Mouse (Mus musculus) kidney, embryonic 16.5 days (tissue): ENCODE measurements around the gene 1700061G19Rik. TPM values are rescaled to one million over a fixed set of nuclear protein-coding genes. Genes with fewer than 3 reads are reported as not detected.

Experiments used
- ATAC-seq: fragments of 200-750 bp; cut with Nextera tagmentation; 2 replicates; pipeline ENCODE4 v1.8.0; 2017; ENCODE audit warnings: moderate TSS enrichment; ENCODE audit not compliant: low FRiP score, low TSS enrichment
- H3K27ac ChIP-seq: fragments of 300-500 bp; sonication (generic); 2 replicates; pipeline ENCODE4 v1.5.1; 2014; ENCODE audit warnings: low read length
- H3K27me3 ChIP-seq: fragments of 300-500 bp; sonication (generic); 2 replicates; pipeline ENCODE4 v1.6.1; 2014; ENCODE audit warnings: low read length, control low read depth, mixed read lengths; ENCODE audit not compliant: insufficient read depth
- H3K36me3 ChIP-seq: fragments of 300-500 bp; sonication (generic); 2 replicates; pipeline ENCODE4 v1.6.1; 2014; ENCODE audit warnings: low read length, control low read depth, mixed read lengths; ENCODE audit not compliant: insufficient read depth
- H3K4me1 ChIP-seq: fragments of 300-500 bp; sonication (generic); 2 replicates; pipeline ENCODE4 v1.6.1; 2014; ENCODE audit warnings: low read length, control low read depth, mixed read lengths; ENCODE audit not compliant: insufficient read depth
- H3K4me2 ChIP-seq: fragments of 300-500 bp; sonication (generic); replicated peaks from 2 replicates; pipeline ENCODE4 v1.6.1; 2014; ENCODE audit warnings: low read depth, low read length
- H3K4me3 ChIP-seq: fragments of 300-500 bp; sonication (generic); 2 replicates; pipeline ENCODE4 v1.5.1; 2014; ENCODE audit warnings: mild to moderate bottlenecking, low read length
- H3K9ac ChIP-seq: fragments of 300-500 bp; sonication (generic); replicated peaks from 2 replicates; pipeline ENCODE4 v1.6.1; 2014; ENCODE audit warnings: low read length
- H3K9me3 ChIP-seq: fragments of 300-500 bp; sonication (generic); 2 replicates; pipeline ENCODE4 v1.6.1; 2016; ENCODE audit warnings: low read length, control low read depth
- WGBS: fragments of 180-500 bp; shearing (Covaris S2); extraction: QIAGEN DNeasy Blood & Tissue Kit; methylation state at CpG from one replicate; pipeline ENCODE4 v1.1.7; 2014; 5-methylcytosine and 5-hydroxymethylcytosine counted together
- polyA plus RNA-seq: library from polyadenylated mRNA; unstranded; fragments of >200 nt; fragmentation: Nextera tagmentation; extraction: Ambion mirVana; gene quantifications from 2 replicates; pipeline ENCODE4 v1.2.1, GENCODE M21; 2015

1700061G19Rik gene
- polyA plus RNA-seq, 1 experiment from 2014 or later, result 0.24 TPM

DNA sequence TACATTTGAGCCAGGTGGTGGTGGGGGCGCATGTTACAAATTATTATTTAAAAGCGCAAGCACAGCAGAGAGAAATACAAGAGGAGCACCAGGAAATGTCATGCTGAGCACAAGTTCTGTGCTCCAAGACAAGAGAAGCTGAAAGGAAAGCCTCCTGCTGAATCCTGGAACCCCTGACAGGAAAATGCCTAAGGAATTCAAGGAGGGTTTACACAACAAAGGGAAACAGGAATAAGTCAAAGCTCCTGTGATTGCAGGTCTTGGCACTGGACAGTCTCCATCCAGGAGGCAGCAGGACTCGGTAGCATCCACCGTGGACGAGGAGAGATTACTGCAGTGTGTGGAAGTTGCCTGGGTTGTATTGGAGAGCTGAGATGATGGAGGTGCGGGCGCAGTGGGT lies 9.2 kb upstream of the 1700061G19Rik start:
- peaks cover 6% of the 10 kb centered on the region; the same call in 1 of the 2 replicates for H3K9me3 ChIP-seq
- H3K4me2 ChIP-seq, result no peak overlapping the region
- no peak for ATAC-seq
- no peak overlapping the region for H3K9ac ChIP-seq
- no peak overlapping the region for H3K27ac ChIP-seq
- H3K36me3 ChIP-seq, result no peaks in the 10 kb centered on the region
- no peak overlapping the region for H3K4me3 ChIP-seq
- H3K27me3 ChIP-seq, result no peaks in the 10 kb centered on the region
- no peaks in the 10 kb centered on the region for H3K4me1 ChIP-seq
- 83% methylated on average over 7 of the region's 7 CpGs for WGBS

DNA sequence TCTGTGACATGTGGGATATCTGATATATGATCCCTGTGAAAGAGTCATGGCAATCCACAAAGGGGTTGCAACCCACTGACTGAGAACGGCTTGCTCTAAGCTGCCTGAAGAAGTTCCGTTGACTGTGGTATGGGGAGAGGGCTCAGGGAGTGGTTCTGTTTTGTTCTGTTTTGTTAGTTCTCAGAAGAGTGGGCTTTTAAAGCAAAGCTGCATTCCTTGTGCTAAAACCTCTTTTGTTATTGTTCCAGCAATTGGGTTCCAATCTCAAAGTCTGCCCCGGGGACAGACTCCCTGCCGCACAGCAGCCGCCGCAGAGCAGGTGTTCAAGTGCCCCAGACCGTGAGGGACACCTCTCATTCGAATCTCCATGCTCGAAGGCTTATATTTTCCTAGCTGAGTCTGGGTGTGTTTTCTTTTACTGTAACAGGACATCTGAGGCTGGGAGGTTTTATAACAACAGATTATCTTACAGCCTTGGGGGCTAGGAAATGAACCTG lies 5.7 kb upstream of the 1700061G19Rik start:
- H3K27me3 ChIP-seq, result no peaks in the 10 kb centered on the region
- no peak overlapping the region for H3K9ac ChIP-seq
- H3K4me1 ChIP-seq, result no peaks in the 10 kb centered on the region
- no peak overlapping the region for H3K4me3 ChIP-seq
- no peak overlapping the region for H3K4me2 ChIP-seq
- 55% methylated on average over 9 of the region's 9 CpGs for WGBS
- no peaks in the 10 kb centered on the region for H3K36me3 ChIP-seq
- ATAC-seq, result no peak
- H3K9me3 ChIP-seq, result peaks cover 6% of the 10 kb centered on the region; the same call in 1 of the 2 replicates
- H3K27ac ChIP-seq, result no peak overlapping the region

DNA sequence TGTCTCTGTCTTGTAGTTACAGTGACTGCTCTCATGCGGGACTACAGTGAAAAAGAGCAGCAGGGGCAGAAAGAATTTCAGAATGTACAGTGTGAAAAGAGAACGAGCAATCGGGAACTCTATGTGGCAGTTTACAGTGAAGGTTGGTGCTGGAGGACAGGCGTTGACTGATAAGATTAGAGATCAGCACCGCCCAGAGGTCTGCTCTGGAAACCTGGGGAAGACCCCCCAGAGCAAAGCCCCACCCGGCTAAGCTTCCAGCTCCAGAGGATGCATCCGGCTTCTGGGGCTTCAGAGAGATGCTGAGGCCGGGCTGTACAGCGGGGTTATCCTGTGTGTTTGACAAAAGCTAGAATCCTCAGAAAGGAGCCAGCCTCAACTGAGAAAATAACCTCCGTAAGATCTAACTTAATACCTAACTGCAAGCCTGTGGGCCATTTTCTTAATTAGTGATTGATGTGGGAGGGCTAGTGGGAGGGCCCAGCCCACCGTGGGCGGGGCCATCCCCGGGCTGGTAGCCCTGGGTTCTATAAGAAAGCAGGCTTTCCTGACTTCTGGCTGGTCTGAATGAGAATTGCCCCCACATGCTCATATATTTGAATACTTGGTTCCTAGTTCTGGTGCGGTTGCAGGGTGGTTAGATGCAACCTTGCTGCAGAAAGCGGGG lies 4.9 kb upstream of the 1700061G19Rik start:
- no peak for ATAC-seq
- H3K4me1 ChIP-seq, result no peaks in the 10 kb centered on the region
- H3K36me3 ChIP-seq, result no peaks in the 10 kb centered on the region
- H3K9ac ChIP-seq, result no peak overlapping the region
- H3K4me2 ChIP-seq, result no peak overlapping the region
- no peak overlapping the region for H3K27ac ChIP-seq
- H3K9me3 ChIP-seq, result peaks cover 6% of the 10 kb centered on the region; the same call in 1 of the 2 replicates
- no peak overlapping the region for H3K4me3 ChIP-seq
- 73% methylated on average over 15 of the region's 15 CpGs for WGBS
- no peaks in the 10 kb centered on the region for H3K27me3 ChIP-seq

DNA sequence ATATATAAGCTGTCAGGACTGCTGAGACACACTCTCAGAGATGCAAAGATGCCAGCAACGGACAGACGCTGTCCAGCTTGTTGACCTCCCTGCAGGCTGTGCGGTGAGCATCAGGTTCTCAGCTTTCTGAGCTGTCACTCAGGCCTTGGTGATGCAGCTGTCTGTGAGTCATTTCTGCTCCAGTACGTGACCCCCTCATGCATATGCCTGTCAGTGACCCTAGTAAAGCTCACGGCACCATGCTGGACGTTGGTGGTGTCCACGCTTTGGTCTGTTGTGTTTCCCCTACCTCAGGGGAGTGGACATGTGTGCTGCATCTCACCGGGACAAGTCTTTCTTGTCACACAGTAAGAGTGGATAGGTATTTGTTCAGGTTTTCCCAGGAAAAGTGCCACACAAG lies 3.5 kb upstream of the 1700061G19Rik start:
- Histone ChIP-seq H3K36me3 (no peaks in the 10 kb centered on the region), H3K4me3 (no peak overlapping the region), H3K9me3 (peaks cover 6% of the 10 kb centered on the region; the same call in 1 of the 2 replicates), H3K9ac (no peak overlapping the region), H3K4me2 (no peak overlapping the region), H3K4me1 (no peaks in the 10 kb centered on the region), H3K27me3 (no peaks in the 10 kb centered on the region), H3K27ac (no peak overlapping the region)
- no peak for ATAC-seq
- WGBS, result 48% methylated on average over 8 of the region's 8 CpGs

DNA sequence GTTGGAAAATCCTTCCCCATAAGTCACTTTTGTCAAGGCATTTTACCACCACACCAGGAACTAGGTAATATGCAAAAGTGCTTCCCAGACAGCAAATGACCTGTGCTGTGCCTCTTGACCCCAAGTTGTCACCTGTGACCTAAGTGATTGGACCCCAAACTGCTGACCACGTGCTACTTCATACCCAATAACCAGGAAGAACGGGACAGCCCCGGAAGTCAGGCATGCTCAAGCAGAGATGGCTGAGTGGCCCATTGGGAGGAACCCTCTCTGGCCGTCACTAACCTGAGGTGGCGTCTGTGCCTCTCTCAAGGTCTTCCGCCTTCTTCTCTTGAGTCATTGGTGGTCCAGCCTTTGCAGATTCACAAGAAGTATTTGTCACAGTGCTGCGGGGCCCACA lies 2.8 kb upstream of the 1700061G19Rik start:
- Histone ChIP-seq H3K27me3 (no peaks in the 10 kb centered on the region), H3K4me2 (no peak overlapping the region), H3K27ac (no peak overlapping the region), H3K9ac (no peak overlapping the region), H3K4me3 (no peak overlapping the region), H3K36me3 (no peaks in the 10 kb centered on the region), H3K9me3 (no peaks in the 10 kb centered on the region), H3K4me1 (no peaks in the 10 kb centered on the region)
- 77% methylated on average over 7 of the region's 7 CpGs for WGBS
- no peak for ATAC-seq

DNA sequence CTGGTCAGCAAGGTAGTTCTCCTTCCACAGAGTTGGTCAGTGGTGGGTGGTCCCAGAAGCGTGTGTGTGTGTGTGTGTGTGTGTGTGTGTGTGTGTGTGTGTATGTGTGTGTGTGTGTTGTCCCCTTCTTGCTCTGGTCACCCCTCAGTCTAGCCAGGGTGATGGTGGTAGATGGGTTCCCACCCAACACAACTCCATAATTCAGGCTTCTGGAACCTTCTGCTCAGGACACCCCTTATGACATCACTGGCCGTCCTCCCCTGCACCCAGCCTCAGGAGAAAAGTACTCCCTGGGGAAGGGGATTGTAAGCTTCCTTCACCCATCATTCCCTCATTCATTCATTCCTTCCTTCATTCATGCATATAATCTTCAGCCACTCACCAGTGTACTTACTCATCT lies 1.0 kb upstream of the 1700061G19Rik start, which contains the start of gene Acsbg2:
TSS of gene Acsbg2 (minus strand) at position 211 of the 400 bp plus-strand sequence.
- Histone ChIP-seq H3K9me3 (no peaks in the 10 kb centered on the region), H3K9ac (no peak within 1 kb of the TSS), H3K4me3 (no peak within 1 kb of the TSS), H3K4me2 (no peak within 1 kb of the TSS), H3K4me1 (no peaks in the 10 kb centered on the region), H3K36me3 (no peaks in the 10 kb centered on the region), H3K27me3 (no peaks in the 10 kb centered on the region), H3K27ac (no peak within 1 kb of the TSS)
- WGBS, result 92% methylated on average over 2 of the region's 2 CpGs
- no peak for ATAC-seq

DNA sequence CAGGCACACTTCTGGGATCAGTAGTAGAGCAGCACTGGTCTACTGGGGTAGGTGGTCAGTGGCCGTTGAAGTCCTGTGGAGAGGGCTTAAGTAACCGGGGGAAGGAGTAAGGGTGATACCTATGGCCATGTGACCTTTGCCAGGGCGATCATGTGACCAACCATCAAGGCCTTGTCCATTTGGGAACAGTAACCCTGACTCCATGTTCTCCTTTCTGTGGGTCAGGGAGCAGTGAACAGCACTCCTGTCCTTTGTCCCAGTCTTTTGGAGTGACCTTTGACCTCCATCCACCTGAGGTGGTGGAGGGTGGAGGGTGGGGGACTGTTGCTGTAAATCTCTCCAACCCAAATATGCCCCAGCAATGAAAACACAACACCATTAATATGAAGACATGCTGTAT lies 1.2 kb downstream of the 1700061G19Rik start:
- H3K4me1 ChIP-seq, result no peaks in the 10 kb centered on the region
- no peak overlapping the region for H3K4me2 ChIP-seq
- H3K4me3 ChIP-seq, result no peak overlapping the region
- no peak overlapping the region for H3K9ac ChIP-seq
- H3K9me3 ChIP-seq, result no peaks in the 10 kb centered on the region
- H3K27me3 ChIP-seq, result no peaks in the 10 kb centered on the region
- no peak for ATAC-seq
- no peak overlapping the region for H3K27ac ChIP-seq
- 88% methylated on average over 3 of the region's 3 CpGs for WGBS
- H3K36me3 ChIP-seq, result no peaks in the 10 kb centered on the region

DNA sequence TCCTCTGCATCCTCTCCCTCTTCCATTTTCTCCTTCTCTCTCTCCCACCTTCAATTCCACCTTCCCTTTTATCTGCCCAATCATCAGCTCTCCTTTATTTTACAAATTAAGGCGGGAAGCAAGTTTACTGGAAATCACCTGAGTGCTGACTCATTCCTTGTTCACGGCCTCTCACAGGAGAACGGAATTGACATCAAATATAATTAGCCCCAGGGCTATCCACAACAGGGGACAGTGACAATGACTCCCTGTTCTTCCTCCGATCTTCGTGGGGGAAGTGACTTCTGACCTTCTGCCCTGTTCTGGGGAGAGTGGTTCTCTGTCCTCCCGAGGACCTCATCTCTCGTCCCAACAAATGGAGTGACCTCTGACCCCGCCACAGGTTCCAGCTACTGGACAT lies 1.7 kb downstream of the 1700061G19Rik start:
- no peak for ATAC-seq
- H3K4me1 ChIP-seq, result no peaks in the 10 kb centered on the region
- H3K36me3 ChIP-seq, result no peaks in the 10 kb centered on the region
- H3K9me3 ChIP-seq, result no peaks in the 10 kb centered on the region
- no peak overlapping the region for H3K27ac ChIP-seq
- H3K4me2 ChIP-seq, result no peak overlapping the region
- no peaks in the 10 kb centered on the region for H3K27me3 ChIP-seq
- WGBS, result 55% methylated on average over 8 of the region's 8 CpGs
- H3K9ac ChIP-seq, result no peak overlapping the region
- no peak overlapping the region for H3K4me3 ChIP-seq

DNA sequence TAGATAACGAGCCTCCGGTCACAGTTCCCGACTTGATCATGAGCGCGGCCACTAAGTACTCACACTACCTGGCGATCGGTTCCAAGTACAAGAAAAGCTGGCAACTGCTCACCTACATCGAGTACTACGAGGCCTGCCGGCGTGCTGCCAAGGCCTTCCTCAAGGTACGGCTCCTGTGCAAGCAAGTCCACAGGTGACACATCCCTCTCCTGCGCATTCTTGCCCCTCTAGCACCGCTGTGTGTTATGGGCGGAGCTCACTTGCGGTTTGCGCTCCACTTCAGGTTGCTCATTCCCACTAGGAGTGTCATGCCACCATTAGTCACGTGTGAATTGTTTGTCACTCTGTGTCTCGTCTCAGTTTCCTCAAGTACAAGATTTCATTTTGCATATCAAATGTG lies 2.1 kb downstream of the 1700061G19Rik start:
- Histone ChIP-seq H3K4me3 (no peak overlapping the region), H3K4me2 (no peak overlapping the region), H3K27ac (no peak overlapping the region), H3K27me3 (no peaks in the 10 kb centered on the region), H3K4me1 (no peaks in the 10 kb centered on the region), H3K9ac (no peak overlapping the region), H3K36me3 (no peaks in the 10 kb centered on the region), H3K9me3 (no peaks in the 10 kb centered on the region)
- 89% methylated on average over 19 of the region's 19 CpGs for WGBS
- no peak for ATAC-seq

DNA sequence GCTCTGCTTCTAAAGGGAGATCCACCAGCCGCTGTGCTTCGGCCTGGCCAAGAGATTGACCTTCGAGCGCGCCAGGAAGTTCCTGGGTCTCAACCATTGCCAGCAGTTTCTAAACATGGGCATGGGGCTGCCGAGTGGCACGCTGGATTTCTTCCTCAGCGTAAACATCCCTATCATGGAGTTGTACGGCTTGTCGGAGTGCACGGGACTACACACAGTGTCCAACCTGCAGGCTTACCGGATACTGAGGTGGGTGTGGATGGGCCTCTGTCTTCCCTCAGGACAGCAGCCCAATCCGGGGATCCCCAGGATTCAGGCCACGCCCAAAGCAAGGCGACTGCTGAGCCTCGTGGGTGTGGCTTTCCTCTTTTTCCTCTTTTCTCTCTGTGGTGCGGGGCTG lies 8.3 kb downstream of the 1700061G19Rik start:
- ATAC-seq, result no peak
- 48% methylated on average over 17 of the region's 17 CpGs for WGBS
- Histone ChIP-seq H3K27ac (no peak overlapping the region), H3K9me3 (0 out of 2 replicates have a peak, but pooled peaks cover 6% of the 10 kb centered on the region), H3K27me3 (no peaks in the 10 kb centered on the region), H3K36me3 (peaks cover 3% of the 10 kb centered on the region; the same call in 1 of the 2 replicates), H3K4me2 (peak overlapping the region; percentile 27), H3K9ac (no peak overlapping the region), H3K4me3 (peak overlapping the region; percentile 21; the same call in 1 of the 2 replicates), H3K4me1 (0 out of 2 replicates have a peak, but pooled peaks cover 2% of the 10 kb centered on the region)
